Mouse (Mus musculus) midbrain, embryonic 14.5 days (tissue): ENCODE data around the gene Usp25. TPM values are rescaled to one million over a fixed set of nuclear protein-coding genes. Genes with fewer than 3 reads are reported as not detected.

Experiments used
- ATAC-seq: fragments of 200-750 bp; cut with Nextera tagmentation; 2 replicates; pipeline ENCODE4 v1.8.0; 2017; ENCODE audit warnings: moderate number of reproducible peaks, moderate library complexity; ENCODE audit not compliant: low FRiP score, low TSS enrichment
- DNase-seq: peaks from one replicate; pipeline ENCODE4 v3.0.0-alpha.2; 2015
- H3K27ac ChIP-seq: fragments of 300-500 bp; sonication (generic); replicated peaks from 2 replicates; pipeline ENCODE4 v1.5.1; 2014; ENCODE audit warnings: mild to moderate bottlenecking, low read depth, low read length, moderate library complexity
- H3K27me3 ChIP-seq: fragments of 300-500 bp; sonication (generic); 2 replicates; pipeline ENCODE4 v1.6.1; 2014; ENCODE audit warnings: low read length, control low read depth, mixed read lengths; ENCODE audit not compliant: control insufficient read depth, insufficient read depth
- H3K36me3 ChIP-seq: fragments of 300-500 bp; sonication (generic); 2 replicates; pipeline ENCODE4 v1.6.1; 2014; ENCODE audit warnings: low read length, control low read depth; ENCODE audit not compliant: control insufficient read depth, insufficient read depth
- H3K4me1 ChIP-seq: fragments of 300-500 bp; sonication (generic); 2 replicates; pipeline ENCODE4 v1.6.1; 2014; ENCODE audit warnings: mild to moderate bottlenecking, antibody characterized with exemption, low read length, control low read depth; ENCODE audit not compliant: control insufficient read depth, insufficient read depth
- H3K4me2 ChIP-seq: fragments of 300-500 bp; sonication (generic); 2 replicates; pipeline ENCODE4 v1.6.1; 2014; ENCODE audit warnings: mild to moderate bottlenecking, low read length, moderate library complexity
- H3K4me3 ChIP-seq: fragments of 300-500 bp; sonication (generic); replicated peaks from 2 replicates; pipeline ENCODE4 v1.5.1; 2014; ENCODE audit warnings: low read depth, low read length
- H3K9ac ChIP-seq: fragments of 300-500 bp; sonication (generic); replicated peaks from 2 replicates; pipeline ENCODE4 v1.6.1; 2014; ENCODE audit warnings: mild to moderate bottlenecking, low read length, moderate library complexity
- H3K9me3 ChIP-seq: fragments of 300-500 bp; sonication (generic); 2 replicates; pipeline ENCODE4 v1.6.1; 2016; ENCODE audit warnings: low read length, control low read depth, mixed read lengths; ENCODE audit not compliant: control insufficient read depth
- WGBS: fragments of 180-500 bp; shearing (Covaris S2); extraction: QIAGEN DNeasy Blood & Tissue Kit; methylation state at CpG from one replicate; pipeline ENCODE4 v1.1.7; 2014; 5-methylcytosine and 5-hydroxymethylcytosine counted together
- polyA plus RNA-seq: library from polyadenylated mRNA; unstranded; fragments of >200 nt; fragmentation: Nextera tagmentation; extraction: Ambion mirVana; gene quantifications from 2 replicates; pipeline ENCODE4 v1.2.1, GENCODE M21; 2014

Usp25 gene
- 9.1 and 14.4 TPM in 2 replicates for polyA plus RNA-seq

- Histone ChIP-seq H3K4me2 (peak within 1 kb of the TSS; percentile 71), H3K4me1 (peaks cover 15% of the 10 kb centered on the region), H3K9me3 (no peaks in the 10 kb centered on the region), H3K27ac (peak within 1 kb of the TSS; percentile 77), H3K9ac (peak within 1 kb of the TSS; percentile 76), H3K4me3 (peak within 1 kb of the TSS; percentile 77), H3K27me3 (no peaks in the 10 kb centered on the region), H3K36me3 (no peaks in the 10 kb centered on the region)
- peak; percentile 93 for ATAC-seq
- under 1% methylated on average over 109 of the region's 126 CpGs for WGBS
- DNase-seq = peak; percentile 83
These were observed at the start of gene Usp25 for GRCm38 (mm10) chr16:77013427-77014320. Gene Usp25 (plus strand): TSS chr16:77013706.

- ATAC-seq (no peak), DNase-seq (no peak)
- Histone ChIP-seq H3K27me3 (no peaks in the 10 kb centered on the region), H3K9ac (no peak overlapping the region), H3K27ac (no peak overlapping the region), H3K4me3 (no peak overlapping the region), H3K4me1 (no peaks in the 10 kb centered on the region), H3K9me3 (no peaks in the 10 kb centered on the region), H3K36me3 (no peaks in the 10 kb centered on the region), H3K4me2 (no peak overlapping the region)
- WGBS = 92% methylated on average over 3 of the region's 3 CpGs
These were observed 45.8 kb upstream of the Usp25 start for GRCm38 (mm10) chr16:76967593-76968275.

GRCm38 (mm10) chr16:76971211-76971610 is 42.3 kb upstream of the Usp25 start:
- Histone ChIP-seq H3K27me3 (no peaks in the 10 kb centered on the region), H3K9ac (no peak overlapping the region), H3K27ac (no peak overlapping the region), H3K4me1 (no peaks in the 10 kb centered on the region), H3K4me3 (no peak overlapping the region), H3K4me2 (no peak overlapping the region), H3K9me3 (no peaks in the 10 kb centered on the region), H3K36me3 (no peaks in the 10 kb centered on the region)
- DNase-seq (no peak), ATAC-seq (no peak)
- 21% methylated on average over 5 of the region's 5 CpGs for WGBS

GRCm38 (mm10) chr16:76976787-76977430 is 36.6 kb upstream of the Usp25 start:
- ATAC-seq (no peak), DNase-seq (no peak)
- H3K4me3 ChIP-seq = no peak overlapping the region
- H3K4me2 ChIP-seq = no peak overlapping the region
- H3K27ac ChIP-seq = no peak overlapping the region
- WGBS = 90% methylated on average over 5 of the region's 5 CpGs
- H3K27me3 ChIP-seq = no peaks in the 10 kb centered on the region
- H3K4me1 ChIP-seq = no peaks in the 10 kb centered on the region
- H3K9ac ChIP-seq = no peak overlapping the region
- H3K36me3 ChIP-seq = no peaks in the 10 kb centered on the region
- H3K9me3 ChIP-seq = no peaks in the 10 kb centered on the region

GRCm38 (mm10) chr16:76983696-76984095 is 29.8 kb upstream of the Usp25 start:
- ATAC-seq = no peak
- 89% methylated on average over 6 of the region's 6 CpGs for WGBS

GRCm38 (mm10) chr16:76987711-76988110 is 25.8 kb upstream of the Usp25 start:
- 83% methylated on average over 4 of the region's 4 CpGs for WGBS
- no peak for ATAC-seq
- no peaks in the 10 kb centered on the region for H3K36me3 ChIP-seq
- H3K9ac ChIP-seq = no peak overlapping the region
- H3K27ac ChIP-seq = no peak overlapping the region
- DNase-seq = no peak
- no peaks in the 10 kb centered on the region for H3K9me3 ChIP-seq
- no peak overlapping the region for H3K4me2 ChIP-seq
- no peaks in the 10 kb centered on the region for H3K27me3 ChIP-seq
- no peaks in the 10 kb centered on the region for H3K4me1 ChIP-seq
- H3K4me3 ChIP-seq = no peak overlapping the region

More at GRCm38 (mm10) chr16:76983696-76984095, 29.8 kb upstream of the Usp25 start:
- no peak overlapping the region for H3K4me3 ChIP-seq
- no peaks in the 10 kb centered on the region for H3K27me3 ChIP-seq
- H3K9ac ChIP-seq = no peak overlapping the region
- no peak overlapping the region for H3K27ac ChIP-seq
- no peaks in the 10 kb centered on the region for H3K36me3 ChIP-seq
- no peak for DNase-seq
- no peaks in the 10 kb centered on the region for H3K4me1 ChIP-seq
- H3K9me3 ChIP-seq = no peaks in the 10 kb centered on the region
- no peak overlapping the region for H3K4me2 ChIP-seq

GRCm38 (mm10) chr16:77003900-77004299 is 9.6 kb upstream of the Usp25 start:
- H3K9ac ChIP-seq = no peak overlapping the region
- no peaks in the 10 kb centered on the region for H3K27me3 ChIP-seq
- no peak for DNase-seq
- no peak overlapping the region for H3K27ac ChIP-seq
- H3K9me3 ChIP-seq = no peaks in the 10 kb centered on the region
- no peaks in the 10 kb centered on the region for H3K36me3 ChIP-seq
- ATAC-seq = no peak
- H3K4me2 ChIP-seq = no peak overlapping the region
- WGBS = 96% methylated on average over 3 of the region's 3 CpGs
- no peaks in the 10 kb centered on the region for H3K4me1 ChIP-seq
- H3K4me3 ChIP-seq = no peak overlapping the region

GRCm38 (mm10) chr16:77009173-77009572 is 4.3 kb upstream of the Usp25 start:
- Histone ChIP-seq H3K4me3 (no peak overlapping the region), H3K27ac (no peak overlapping the region), H3K4me2 (no peak overlapping the region), H3K36me3 (no peaks in the 10 kb centered on the region), H3K9me3 (no peaks in the 10 kb centered on the region), H3K27me3 (no peaks in the 10 kb centered on the region), H3K9ac (no peak overlapping the region), H3K4me1 (peaks cover 2% of the 10 kb centered on the region; the same call in 1 of the 2 replicates)
- ATAC-seq (no peak), DNase-seq (no peak)
- 82% methylated on average over 5 of the region's 5 CpGs for WGBS
